Mouse (Mus musculus) adrenal gland, adult 2 months (tissue): ENCODE data around the gene Ces2g. TPM values are rescaled to one million over a fixed set of nuclear protein-coding genes. Genes with fewer than 3 reads are reported as not detected.
A peak's percentile ranks its signal among the peaks of the same experiment; 100 is the strongest.

Experiments used
- DNase-seq: peaks from one replicate; pipeline ENCODE4 v3.0.0; 2021
- long read RNA-seq: library from polyadenylated mRNA; stranded (forward); transcript quantifications from one replicate; pipeline ENCODE4 v2.0.0, GENCODE M21; 2021
- polyA plus RNA-seq: library from polyadenylated mRNA; depleted of rRNA; stranded (reverse); fragments of >200 nt; gene quantifications from 2 replicates; pipeline ENCODE4 v1.2.3, GENCODE M21; 2012; rRNA removed
- total RNA-seq, 2 experiments: library from RNA; stranded (reverse); gene quantifications; 2 replicates each; pipeline ENCODE4 v1.2.3; 2021

Ces2g gene
- total RNA-seq (1 to 10 TPM; 2.5 to 3.0 TPM), polyA plus RNA-seq (0.73 and 0.75 TPM in 2 replicates)
- long read RNA-seq = 0 reads

DNA sequence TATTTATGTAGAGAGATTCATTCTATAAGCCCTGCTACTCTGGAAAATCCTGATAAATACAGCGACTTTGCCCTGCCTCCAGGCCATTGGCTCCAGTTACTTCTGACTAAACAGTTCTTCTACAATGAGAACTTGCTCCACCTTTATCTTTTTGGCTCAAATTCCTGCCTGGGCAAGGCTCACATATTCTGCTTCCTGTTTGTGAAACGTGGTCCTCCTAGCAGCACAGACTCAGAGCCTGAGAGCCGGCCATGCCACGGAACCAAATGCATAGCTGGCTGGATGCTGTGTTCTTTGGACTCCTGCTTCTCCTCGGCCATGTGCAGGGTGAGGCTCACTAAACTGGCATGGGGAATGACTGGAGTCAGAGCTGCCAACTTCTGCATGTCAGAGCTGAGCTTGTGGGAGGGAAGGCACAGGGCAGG is at the start of gene Ces2g:
Gene Ces2g (plus strand): TSS at position 182 of the 425 bp plus-strand sequence.
- DNase-seq = peak; percentile 23

DNA sequence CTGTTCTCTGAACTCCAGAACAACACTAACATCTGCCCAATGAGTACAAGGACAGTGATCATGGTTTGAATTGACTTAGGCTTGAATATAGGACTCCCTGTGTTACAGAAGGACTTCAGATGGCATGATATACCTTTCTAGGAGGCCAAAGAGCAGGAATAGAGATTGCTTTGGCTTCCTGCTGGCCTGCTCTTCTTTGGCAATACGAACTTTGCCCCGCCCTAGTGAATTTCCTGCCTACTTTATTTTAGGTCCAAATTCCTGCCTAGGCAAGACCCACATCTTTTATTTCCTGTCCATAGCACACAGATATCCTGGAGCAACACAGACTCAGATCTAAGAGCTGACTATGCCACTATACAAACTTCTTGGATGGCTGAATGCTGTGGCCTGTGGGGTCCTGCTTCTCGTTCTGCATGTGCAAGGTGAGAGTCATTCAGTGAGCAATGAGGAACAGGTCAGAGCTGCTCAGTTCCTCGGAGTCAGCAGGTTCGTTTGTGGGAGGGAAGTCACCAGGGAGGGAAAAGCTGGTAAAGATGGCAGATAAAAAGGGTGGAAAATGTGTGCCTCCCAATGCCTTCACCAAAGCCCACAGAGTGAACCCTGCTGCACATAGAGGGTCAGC is 35.4 kb upstream of the Ces2g start, which contains the start of gene Ces2e:
Gene Ces2e (plus strand): TSS at position 289 of the 625 bp plus-strand sequence.
- DNase-seq = peak; percentile 11

DNA sequence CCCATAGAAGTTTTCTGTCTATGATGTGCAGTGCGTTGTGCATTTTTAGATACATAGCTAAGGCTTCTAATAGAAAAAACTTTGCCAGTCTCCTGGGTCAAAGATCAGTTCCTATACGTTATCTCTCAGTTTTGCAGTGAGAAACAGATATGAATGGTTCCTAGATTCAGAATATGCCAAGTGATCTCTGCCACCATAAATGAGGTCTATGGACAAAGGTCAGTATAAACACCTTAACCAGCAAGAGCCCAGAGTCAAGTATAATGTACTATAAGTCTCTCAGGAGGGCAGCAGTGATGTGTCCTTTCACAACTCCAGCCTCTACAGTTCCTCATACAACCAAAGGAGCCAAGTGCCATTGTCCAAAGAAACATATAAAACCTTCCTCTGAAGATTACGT is 34.2 kb upstream of the Ces2g start:
- no peak for DNase-seq

DNA sequence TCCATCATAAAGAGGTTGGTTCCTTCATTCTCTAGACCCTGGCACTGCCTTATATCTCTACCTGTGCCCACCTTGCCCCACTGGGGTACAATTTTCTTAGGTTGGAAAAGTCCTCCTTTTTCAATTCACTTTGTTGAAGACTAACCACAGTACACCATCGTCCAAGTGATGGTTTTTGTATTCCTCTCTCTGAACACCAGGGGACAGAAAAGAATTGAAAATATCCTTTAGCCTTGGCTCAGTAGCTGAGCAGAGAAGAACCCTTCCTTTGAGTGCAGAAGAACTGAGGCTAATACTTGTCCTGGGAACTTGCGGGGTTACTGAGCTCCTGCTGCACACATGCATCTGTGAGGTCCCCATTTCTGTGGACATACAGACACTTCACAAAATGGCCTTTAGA is 16.9 kb upstream of the Ces2g start:
- no peak for DNase-seq

DNA sequence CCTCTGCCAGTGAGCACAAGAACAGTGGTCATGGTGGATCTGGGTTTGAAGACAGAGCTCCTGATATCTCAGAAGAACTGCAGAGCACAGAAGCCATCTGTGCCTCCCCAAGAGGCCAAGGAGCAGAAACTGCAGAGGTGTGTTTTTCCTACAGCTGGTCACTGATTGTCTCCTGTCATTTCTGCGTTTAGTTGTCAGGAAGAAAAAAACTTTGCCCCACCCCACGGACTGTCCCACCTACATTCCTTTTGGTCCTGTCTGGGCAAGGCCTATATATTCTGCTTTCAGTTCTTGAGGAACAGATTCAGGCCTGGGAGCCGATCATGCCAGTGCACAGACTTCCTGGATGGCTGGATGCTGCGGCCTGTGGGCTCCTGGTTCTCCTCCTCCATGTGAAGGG is 14.5 kb upstream of the Ces2g start, which contains the start of gene Ces2f:
Gene Ces2f (plus strand): TSS at position 301 of the 400 bp plus-strand sequence.
- no peak for DNase-seq

DNA sequence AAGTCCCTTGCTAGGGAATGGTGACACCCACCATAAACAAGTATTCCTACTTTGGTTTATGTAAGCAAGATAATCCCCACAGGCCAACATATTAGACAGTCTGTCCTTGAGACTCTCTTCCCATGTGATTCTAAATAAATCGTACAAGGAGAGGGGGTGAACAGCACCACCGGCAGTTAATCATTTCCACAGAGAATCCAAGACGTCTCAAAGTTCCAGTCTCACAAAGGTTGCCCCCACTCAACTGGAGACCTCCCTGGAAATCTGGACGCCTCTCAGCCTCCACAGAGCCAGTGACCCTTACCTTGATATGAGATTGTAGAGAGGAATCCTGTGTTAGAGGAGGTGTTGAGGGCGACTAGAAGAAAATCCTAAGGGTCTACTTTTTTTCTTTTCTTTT is 12.5 kb upstream of the Ces2g start:
- no peak for DNase-seq

DNA sequence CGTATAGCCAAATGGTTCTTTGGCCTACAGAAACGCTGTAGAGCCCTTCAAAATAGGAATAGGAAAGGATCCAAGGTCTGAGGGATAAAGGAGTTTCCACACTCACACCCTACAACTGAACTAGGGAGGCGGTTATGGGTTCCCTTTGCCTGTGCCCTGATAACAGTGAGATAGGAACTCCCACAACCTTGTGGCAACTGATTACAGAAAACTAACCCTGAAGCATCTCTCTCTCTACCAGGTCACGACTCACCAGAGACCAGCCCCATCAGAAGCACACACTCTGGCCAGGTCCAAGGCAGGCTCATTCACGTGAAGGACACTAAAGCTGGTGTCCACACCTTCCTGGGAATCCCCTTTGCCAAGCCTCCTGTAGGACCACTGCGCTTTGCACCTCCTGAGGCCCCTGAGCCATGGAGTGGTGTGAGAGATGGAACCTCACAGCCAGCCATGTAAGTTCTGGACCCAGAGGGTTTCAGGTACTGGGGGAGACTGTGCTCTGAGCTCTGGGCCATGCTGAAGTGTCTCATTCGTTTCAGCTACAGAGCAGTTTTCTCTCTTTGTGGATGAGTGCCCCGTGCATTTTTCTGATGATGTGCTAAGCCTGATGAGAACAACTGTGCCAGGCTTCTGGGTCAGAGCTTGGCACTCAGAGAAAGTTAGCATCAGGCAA is 847 bp downstream of the Ces2g start:
- no peak for DNase-seq

DNA sequence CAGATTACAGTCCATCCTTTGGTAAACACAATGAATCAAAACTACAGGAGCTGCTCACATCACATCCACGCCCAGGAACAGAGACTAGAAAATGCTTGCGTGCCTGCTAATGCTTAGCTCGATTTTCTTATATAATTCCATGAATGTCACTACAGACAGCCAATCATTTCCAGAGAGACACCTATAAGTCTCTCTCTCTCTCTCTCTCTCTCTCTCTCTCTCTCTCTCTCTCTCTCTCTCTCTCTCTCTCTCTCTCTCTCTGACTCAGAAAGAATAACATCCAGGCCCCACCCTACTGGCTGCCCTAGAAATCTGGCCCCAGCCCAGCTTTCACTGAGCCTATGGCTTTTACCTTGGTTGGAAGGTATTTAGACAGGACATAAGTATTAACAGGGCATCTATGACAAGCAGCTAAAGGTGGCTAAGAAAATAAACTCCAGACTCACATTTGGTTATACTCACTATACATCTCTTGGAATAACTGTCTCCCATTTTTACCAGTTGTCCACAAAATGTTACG is 1.9 kb downstream of the Ces2g start:
- DNase-seq = no peak

DNA sequence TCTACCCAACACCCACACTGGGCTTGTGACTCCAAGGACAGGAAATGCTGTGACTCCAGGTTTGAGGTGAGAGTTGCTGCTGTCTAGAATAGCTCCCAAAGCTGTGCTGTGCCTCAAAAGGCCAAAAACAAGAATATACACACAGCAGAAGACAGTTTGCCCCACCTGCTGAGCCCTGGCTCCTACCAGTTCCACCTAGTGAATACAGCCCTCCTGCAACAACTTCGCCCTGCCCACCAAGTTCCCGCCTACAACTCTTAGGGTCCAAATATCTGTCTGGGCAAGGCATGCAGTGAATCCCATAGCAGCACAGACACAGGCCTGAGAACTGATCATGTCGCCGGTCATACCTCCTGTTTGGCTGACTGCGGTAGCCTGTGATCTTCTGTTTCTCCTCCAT is 22.6 kb downstream of the Ces2g start:
- no peak for DNase-seq

DNA sequence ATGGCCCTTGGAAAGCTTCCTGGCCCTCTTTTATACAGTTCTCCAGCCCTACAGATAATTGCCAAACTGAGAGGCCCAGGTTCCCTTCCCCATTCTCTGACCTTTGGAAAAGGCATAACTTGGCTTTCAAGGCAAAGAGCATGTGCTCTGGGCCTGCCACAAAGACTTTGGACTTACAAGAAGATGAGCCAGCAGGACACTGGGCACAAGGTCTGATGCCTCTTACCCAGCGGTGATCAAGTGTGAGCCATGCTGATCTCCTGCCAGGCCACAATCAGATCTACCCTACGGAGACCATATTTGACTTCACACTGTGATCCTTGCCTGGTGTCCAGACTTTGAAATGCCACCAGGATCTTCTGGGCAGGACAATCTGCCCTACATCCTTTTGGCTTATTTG is 23.4 kb downstream of the Ces2g start:
- peak; percentile 5 for DNase-seq

DNA sequence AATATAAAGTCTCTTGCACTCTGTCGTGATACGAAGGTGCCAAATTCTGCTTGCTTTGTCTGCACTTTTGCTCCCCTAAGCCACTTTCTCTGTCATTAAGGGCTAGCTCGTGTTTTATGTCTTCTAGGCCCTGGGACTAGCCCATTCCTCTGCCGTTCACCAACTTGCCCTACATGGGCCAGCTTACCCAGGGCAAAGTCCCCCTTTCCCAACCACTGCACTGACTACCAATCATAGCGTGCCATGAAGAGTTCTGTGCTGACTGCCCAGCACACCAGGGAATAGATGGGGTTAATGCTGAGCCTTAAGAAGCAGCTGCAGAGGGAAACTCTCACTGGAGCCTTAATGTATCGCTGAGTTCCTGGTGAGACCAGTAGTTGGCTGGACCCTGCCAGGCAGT is 36.7 kb downstream of the Ces2g start:
- peak; percentile 5 for DNase-seq

DNA sequence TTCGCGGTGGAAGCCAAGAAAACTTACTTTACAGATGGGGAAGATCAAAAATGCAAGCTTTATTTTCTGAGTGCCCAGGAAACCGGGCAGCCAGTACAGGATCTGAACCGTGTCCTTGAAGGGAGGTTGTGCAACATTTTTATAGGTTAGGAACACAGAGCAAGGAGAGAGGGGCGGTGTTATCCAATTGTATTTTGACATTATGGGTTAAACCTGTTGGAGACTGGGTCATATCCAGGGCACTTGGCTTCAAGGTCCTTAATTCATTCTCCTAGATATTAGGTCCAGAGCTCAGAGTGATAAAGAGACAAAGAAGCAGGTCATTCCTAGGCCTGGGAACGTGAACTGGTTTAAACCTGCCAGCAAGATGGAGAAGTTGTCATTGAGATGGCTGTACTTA is 37.7 kb downstream of the Ces2g start:
- DNase-seq = no peak

DNA sequence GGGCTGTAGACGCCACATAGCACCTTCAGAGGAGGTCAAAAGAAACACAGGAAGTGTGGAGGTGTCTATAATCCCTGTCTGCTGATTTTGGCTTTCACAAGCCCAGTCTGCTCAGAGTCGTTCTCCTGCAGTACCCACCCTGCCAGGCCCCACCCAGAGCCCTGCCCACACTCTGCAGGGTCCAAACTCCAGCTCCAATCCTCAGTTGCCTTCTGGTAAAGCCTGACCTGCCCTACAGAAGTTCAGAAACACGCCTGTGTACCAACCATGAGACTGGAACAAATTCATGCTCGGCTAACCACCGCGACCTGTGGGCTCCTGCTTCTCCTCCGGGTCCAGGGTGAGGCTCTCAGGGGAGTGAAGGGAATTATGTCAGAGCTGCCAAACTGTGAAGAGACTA is 39.1 kb downstream of the Ces2g start, which contains the start of gene Ces2h:
Gene Ces2h (plus strand): TSS at position 268 of the 400 bp plus-strand sequence.
- DNase-seq = peak; percentile 17

DNA sequence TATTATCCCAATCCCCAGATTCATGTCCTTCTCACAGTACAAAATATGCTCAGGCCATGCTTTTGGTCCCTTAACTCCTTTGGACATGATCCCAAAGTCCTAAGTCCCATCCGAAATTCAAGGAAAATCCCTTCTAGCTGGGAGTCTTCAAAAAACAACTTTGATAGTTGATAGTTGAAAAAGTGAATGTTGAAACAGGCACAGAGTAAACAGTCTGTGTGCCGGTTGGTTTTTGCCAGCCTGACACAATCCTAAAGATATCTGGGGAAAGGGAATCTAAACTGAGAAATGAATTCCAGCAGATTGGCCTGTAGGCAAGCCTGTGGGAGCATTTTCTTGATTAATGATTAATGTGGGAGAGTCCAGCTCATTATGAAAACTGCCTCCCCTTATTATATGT is 48.5 kb downstream of the Ces2g start:
- no peak for DNase-seq

DNA sequence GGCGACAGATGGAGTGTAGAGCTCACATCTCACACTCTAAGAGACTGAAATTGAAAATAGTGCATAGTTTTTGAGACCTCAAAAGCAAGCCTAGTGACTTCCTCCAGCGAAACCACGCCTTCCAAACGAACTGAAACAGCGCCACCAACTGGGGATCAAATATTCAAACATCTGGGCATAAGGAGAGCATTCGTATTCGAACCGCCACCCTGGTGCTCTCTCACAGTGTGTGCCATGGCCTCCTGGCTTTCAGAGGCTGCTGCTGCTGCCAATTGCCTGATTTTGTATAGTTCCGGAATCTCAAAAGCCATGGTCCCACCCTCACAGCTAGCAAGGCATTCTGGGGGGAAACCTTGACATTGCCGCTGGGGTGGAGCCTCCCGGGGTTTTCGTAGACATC is 49.6 kb downstream of the Ces2g start:
- DNase-seq = no peak

DNA sequence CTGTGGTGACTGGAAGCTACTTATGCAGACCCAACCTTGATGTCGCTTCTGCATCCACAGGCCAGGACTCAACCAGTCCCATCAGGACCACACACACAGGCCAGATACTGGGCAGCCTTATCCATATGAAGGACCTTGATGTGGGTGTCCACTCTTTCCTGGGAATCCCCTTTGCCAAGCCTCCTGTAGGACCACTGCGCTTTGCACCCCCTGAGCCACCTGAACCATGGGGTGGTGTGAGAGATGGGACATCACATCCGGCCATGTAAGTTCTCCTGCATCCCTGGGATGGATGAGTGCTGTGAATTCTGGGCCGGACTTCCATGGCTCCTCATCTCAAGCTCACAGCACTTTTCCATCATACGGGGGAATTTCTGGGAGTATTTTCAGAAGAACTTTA is 52.9 kb downstream of the Ces2g start:
- DNase-seq = no peak

Other genes starting within 250 kb of the Ces2g start
- under 1 TPM in 1 of 2 experiments, not detected in 1; 0.72 TPM for gene Ces2a, start 227.7 kb upstream of the Ces2g start, total RNA-seq
- 0.74 TPM in 1 of 2 replicates, not detected in the other for gene Ces2a, start 227.7 kb upstream of the Ces2g start, polyA plus RNA-seq
- gene Ces2b, start 130.1 kb upstream of the Ces2g start, total RNA-seq = under 1 TPM; 0.17 TPM
- not detected in 2 replicates for gene Ces2b, start 130.1 kb upstream of the Ces2g start, polyA plus RNA-seq
- gene Ces2c, start 114.7 kb upstream of the Ces2g start, total RNA-seq = not detected
- 0.04 TPM in 1 of 2 replicates, not detected in the other for gene Ces2c, start 114.7 kb upstream of the Ces2g start, polyA plus RNA-seq
- gene Ces2e, start 35.5 kb upstream of the Ces2g start, total RNA-seq = 1 to 10 TPM; 2.6 to 3.7 TPM
- 2.2 and 2.5 TPM in 2 replicates for gene Ces2e, start 35.5 kb upstream of the Ces2g start, polyA plus RNA-seq
- gene Ces2f, start 14.4 kb upstream of the Ces2g start, total RNA-seq = not detected
- gene Ces2f, start 14.4 kb upstream of the Ces2g start, polyA plus RNA-seq = not detected in 2 replicates
- under 1 TPM in 1 of 2 experiments, not detected in 1; 0.12 TPM for gene Ces2h, start 39.1 kb downstream of the Ces2g start, total RNA-seq
- gene Ces2h, start 39.1 kb downstream of the Ces2g start, polyA plus RNA-seq = not detected in 2 replicates
- gene Ces3a, start 86.9 kb downstream of the Ces2g start, total RNA-seq = 1 to 10 TPM in 1 of 2 experiments, under 1 TPM in 1; 0.59 to 3.4 TPM
- gene Ces3a, start 86.9 kb downstream of the Ces2g start, polyA plus RNA-seq = 0.63 TPM in 1 of 2 replicates, not detected in the other
- 1 to 10 TPM in 1 of 2 experiments, not detected in 1; 2.0 TPM for gene Ces3b, start 122.0 kb downstream of the Ces2g start, total RNA-seq
- gene Ces3b, start 122.0 kb downstream of the Ces2g start, polyA plus RNA-seq = not detected in 2 replicates
- under 1 TPM in 1 of 2 experiments, not detected in 1; 0.12 TPM for gene Ces4a, start 170.1 kb downstream of the Ces2g start, total RNA-seq
- gene Ces4a, start 170.1 kb downstream of the Ces2g start, polyA plus RNA-seq = 0.11 and 0.18 TPM in 2 replicates
- 10 to 100 TPM; 68.2 to 80.0 TPM for gene Cbfb, start 209.0 kb downstream of the Ces2g start, total RNA-seq
- 9.3 and 14.3 TPM in 2 replicates for gene Cbfb, start 209.0 kb downstream of the Ces2g start, polyA plus RNA-seq